Mouse (Mus musculus) forebrain, embryonic 14.5 days (tissue): ENCODE measurements around the gene H2-DMa. TPM values are rescaled to one million over a fixed set of nuclear protein-coding genes. Genes with fewer than 3 reads are reported as not detected.

ENCODE experiments used
- ATAC-seq: fragments of 200-750 bp; cut with Nextera tagmentation; 2 replicates; pipeline ENCODE4 v1.8.0; 2017; ENCODE audit warnings: mild to moderate bottlenecking, moderate library complexity
- DNase-seq: peaks from one replicate; pipeline ENCODE4 v3.0.0-alpha.2; 2015; ENCODE audit warnings: low spot score
- H3K27ac ChIP-seq: fragments of 300-500 bp; sonication (generic); 2 replicates; pipeline ENCODE4 v1.5.1; 2014; ENCODE audit warnings: low read depth, mild to moderate bottlenecking, control low read depth, low read length, moderate library complexity
- H3K27me3 ChIP-seq: fragments of 300-500 bp; sonication (generic); replicated peaks from 2 replicates; pipeline ENCODE4 v1.6.1; 2014; ENCODE audit warnings: low read length, control low read depth, mixed read lengths; ENCODE audit not compliant: control insufficient read depth, insufficient read depth
- H3K36me3 ChIP-seq: fragments of 300-500 bp; sonication (generic); 2 replicates; pipeline ENCODE4 v1.6.1; 2014; ENCODE audit warnings: low read length, control low read depth; ENCODE audit not compliant: control insufficient read depth, insufficient read depth
- H3K4me1 ChIP-seq: fragments of 300-500 bp; sonication (generic); 2 replicates; pipeline ENCODE4 v1.6.1; 2014; ENCODE audit warnings: antibody characterized with exemption, low read length, control low read depth; ENCODE audit not compliant: control insufficient read depth, insufficient read depth
- H3K4me2 ChIP-seq: fragments of 300-500 bp; sonication (generic); 2 replicates; pipeline ENCODE4 v1.6.1; 2014; ENCODE audit warnings: mild to moderate bottlenecking, control low read depth, low read length
- H3K4me3 ChIP-seq: fragments of 300-500 bp; sonication (generic); 2 replicates; pipeline ENCODE4 v1.5.1; 2014; ENCODE audit warnings: low read depth, low read length, control low read depth
- H3K9ac ChIP-seq: fragments of 300-500 bp; sonication (generic); 2 replicates; pipeline ENCODE4 v1.6.1; 2014; ENCODE audit warnings: mild to moderate bottlenecking, low read length, control low read depth, moderate library complexity
- H3K9me3 ChIP-seq: fragments of 300-500 bp; sonication (generic); replicated peaks from 2 replicates; pipeline ENCODE4 v1.6.1; 2016; ENCODE audit warnings: low read length, control low read depth, mixed read lengths; ENCODE audit not compliant: control insufficient read depth
- WGBS: fragments of 180-500 bp; shearing (Covaris S2); extraction: QIAGEN DNeasy Blood & Tissue Kit; methylation state at CpG from one replicate; pipeline ENCODE4 v1.1.7; 2014; 5-methylcytosine and 5-hydroxymethylcytosine counted together
- polyA plus RNA-seq: library from polyadenylated mRNA; unstranded; fragments of >200 nt; fragmentation: Nextera tagmentation; extraction: Ambion mirVana; gene quantifications from 2 replicates; pipeline ENCODE4 v1.2.1, GENCODE M21; 2014

Gene H2-DMa
- polyA plus RNA-seq, 1 experiment from 2014 or later, result 11.6 TPM

GRCm38 (mm10) chr17:34109038-34109805 lies 10.1 kb upstream of the H2-DMa start:
- Histone ChIP-seq H3K9ac (no peak overlapping the region), H3K36me3 (peaks cover 53% of the 10 kb centered on the region), H3K4me2 (no peak overlapping the region), H3K27ac (no peak overlapping the region), H3K9me3 (no peaks in the 10 kb centered on the region), H3K4me1 (no peaks in the 10 kb centered on the region), H3K27me3 (no peaks in the 10 kb centered on the region), H3K4me3 (no peak overlapping the region)
- ATAC-seq (0 out of 2 replicates have a peak, but pooled peaks have one; percentile 7), DNase-seq (peak; percentile 47)
- WGBS, result 75% methylated on average over 14 of the region's 14 CpGs

- Histone ChIP-seq H3K36me3 (peaks cover 59% of the 10 kb centered on the region), H3K4me2 (no peak overlapping the region), H3K4me1 (no peaks in the 10 kb centered on the region), H3K9me3 (no peaks in the 10 kb centered on the region), H3K27ac (peak overlapping the region; percentile 44; the same call in 1 of the 2 replicates), H3K4me3 (no peak overlapping the region), H3K9ac (no peak overlapping the region), H3K27me3 (no peaks in the 10 kb centered on the region)
- DNase-seq (peak; percentile 46), ATAC-seq (no peak)
- WGBS, result 43% methylated on average over 3 of the region's 3 CpGs
These were observed 9.5 kb upstream of the H2-DMa start for GRCm38 (mm10) chr17:34109806-34110195.

- H3K4me2 ChIP-seq, result no peak overlapping the region
- WGBS, result 55% methylated on average over 8 of the region's 8 CpGs
- peak overlapping the region; percentile 44; the same call in 1 of the 2 replicates for H3K27ac ChIP-seq
- H3K27me3 ChIP-seq, result no peaks in the 10 kb centered on the region
- H3K36me3 ChIP-seq, result peaks cover 64% of the 10 kb centered on the region
- 0 out of 2 replicates have a peak overlapping the region, but pooled peaks have one; percentile 1 for H3K9ac ChIP-seq
- DNase-seq (no peak), ATAC-seq (no peak)
- H3K4me3 ChIP-seq, result no peak overlapping the region
- H3K9me3 ChIP-seq, result no peaks in the 10 kb centered on the region
- H3K4me1 ChIP-seq, result no peaks in the 10 kb centered on the region
These were observed 9.0 kb upstream of the H2-DMa start for GRCm38 (mm10) chr17:34110309-34110708.

- Histone ChIP-seq H3K4me1 (peaks cover 10% of the 10 kb centered on the region), H3K9ac (no peak overlapping the region), H3K27me3 (no peaks in the 10 kb centered on the region), H3K27ac (no peak overlapping the region), H3K9me3 (no peaks in the 10 kb centered on the region), H3K4me2 (no peak overlapping the region), H3K4me3 (no peak overlapping the region), H3K36me3 (peaks cover 91% of the 10 kb centered on the region)
- ATAC-seq (no peak), DNase-seq (no peak)
- 93% methylated on average over 7 of the region's 7 CpGs for WGBS
These were observed 5.2 kb upstream of the H2-DMa start for GRCm38 (mm10) chr17:34114114-34114513.

GRCm38 (mm10) chr17:34116736-34117370 lies 2.5 kb upstream of the H2-DMa start:
- Histone ChIP-seq H3K27me3 (no peaks in the 10 kb centered on the region), H3K27ac (no peak overlapping the region), H3K36me3 (peaks cover 68% of the 10 kb centered on the region), H3K4me3 (peak overlapping the region; percentile 99), H3K9me3 (no peaks in the 10 kb centered on the region), H3K4me2 (peak overlapping the region; percentile 98), H3K9ac (peak overlapping the region; percentile 95), H3K4me1 (peaks cover 10% of the 10 kb centered on the region)
- DNase-seq (no peak), ATAC-seq (no peak)
- WGBS, result 21% methylated on average over 7 of the region's 7 CpGs

GRCm38 (mm10) chr17:34117421-34118112 lies 1.8 kb upstream of the H2-DMa start:
- H3K27ac ChIP-seq, result 0 out of 2 replicates have a peak overlapping the region, but pooled peaks have one; percentile 100
- peaks cover 10% of the 10 kb centered on the region for H3K4me1 ChIP-seq
- H3K4me2 ChIP-seq, result peak overlapping the region; percentile 98
- peak overlapping the region; percentile 99 for H3K4me3 ChIP-seq
- H3K27me3 ChIP-seq, result no peaks in the 10 kb centered on the region
- DNase-seq (peak; percentile 51), ATAC-seq (no peak)
- no peaks in the 10 kb centered on the region for H3K9me3 ChIP-seq
- peak overlapping the region; percentile 95 for H3K9ac ChIP-seq
- peaks cover 61% of the 10 kb centered on the region for H3K36me3 ChIP-seq
- WGBS, result 0% methylated on average over 5 of the region's 5 CpGs

GRCm38 (mm10) chr17:34118113-34118872 lies 1.0 kb upstream of the H2-DMa start:
- Histone ChIP-seq H3K27ac (peak overlapping the region; percentile 100), H3K4me1 (peaks cover 13% of the 10 kb centered on the region), H3K36me3 (peaks cover 54% of the 10 kb centered on the region), H3K9ac (peak overlapping the region; percentile 95), H3K9me3 (no peaks in the 10 kb centered on the region), H3K4me3 (peak overlapping the region; percentile 99), H3K4me2 (peak overlapping the region; percentile 98), H3K27me3 (no peaks in the 10 kb centered on the region)
- ATAC-seq (no peak), DNase-seq (peak; percentile 62)
- WGBS, result under 1% methylated on average over 60 of the region's 67 CpGs

GRCm38 (mm10) chr17:34118873-34119248 lies 480 bp upstream of the H2-DMa start:
- DNase-seq (no peak), ATAC-seq (no peak)
- H3K36me3 ChIP-seq, result peaks cover 48% of the 10 kb centered on the region
- no peaks in the 10 kb centered on the region for H3K27me3 ChIP-seq
- peaks cover 19% of the 10 kb centered on the region for H3K4me1 ChIP-seq
- under 1% methylated on average over 38 of the region's 38 CpGs for WGBS
- peak overlapping the region; percentile 98 for H3K4me2 ChIP-seq
- peak overlapping the region; percentile 99 for H3K4me3 ChIP-seq
- H3K9ac ChIP-seq, result peak overlapping the region; percentile 95
- H3K27ac ChIP-seq, result peak overlapping the region; percentile 100
- H3K9me3 ChIP-seq, result no peaks in the 10 kb centered on the region
